Mouse (Mus musculus): ENCODE measurements at regions not wholly inside any gene's neighbourhood (a gene's known extent, or its start where the extent isn't known, plus 50 kb on each side); places are given as distances from the start of the nearest gene placed in this dataset.

- DNase-seq (ENCODE audit: low spot score) (no peak), ATAC-seq (ENCODE audit: low FRiP score, low read depth) (no peak)
- no peaks in the 10 kb centered on the region for H3K4me1 ChIP-seq (ENCODE audit: control insufficient read depth, insufficient read depth, low read length)
- H3K9ac ChIP-seq (ENCODE audit: low read depth, low read length, severe bottlenecking), result no peak overlapping the region
- 95% methylated on average over 1 of the region's 1 CpGs for WGBS
- H3K27ac ChIP-seq (replicated peaks; ENCODE audit: low read depth, low read length), result no peak overlapping the region
- TF ChIP-seq POLR2A (IDR thresholded peaks at IDR 0.05; ENCODE audit: borderline replicate concordance, extremely low read depth, insufficient read depth, insufficient read length), result no peak
- H3K36me3 ChIP-seq (ENCODE audit: control insufficient read depth, insufficient read depth, low read length), result no peaks in the 10 kb centered on the region
- no peak overlapping the region for H3K4me3 ChIP-seq (replicated peaks; ENCODE audit: low read length)
- H3K27me3 ChIP-seq (ENCODE audit: control insufficient read depth, insufficient read depth, low read length), result no peaks in the 10 kb centered on the region
- no peak overlapping the region for H3K4me2 ChIP-seq (replicated peaks; ENCODE audit: low read depth, low read length, severe bottlenecking)
- H3K9me3 ChIP-seq (ENCODE audit: control insufficient read depth, low read length), result peaks cover 5% of the 10 kb centered on the region; the same call in 1 of the 2 replicates
Measured at GRCm38 (mm10) chr5:18153703-18154102, 191.4 kb downstream of the Gnat3 start.

- Histone ChIP-seq H3K36me3 (ENCODE audit: control insufficient read depth, insufficient read depth, low read length) (no peaks in the 10 kb centered on the region), H3K4me1 (ENCODE audit: control insufficient read depth, insufficient read depth, low read length) (no peaks in the 10 kb centered on the region), H3K9me3 (ENCODE audit: control insufficient read depth, low read length) (peaks cover 5% of the 10 kb centered on the region; the same call in 1 of the 2 replicates), H3K27ac (replicated peaks; ENCODE audit: low read depth, low read length) (no peak overlapping the region), H3K27me3 (ENCODE audit: control insufficient read depth, insufficient read depth, low read length) (no peaks in the 10 kb centered on the region), H3K4me2 (replicated peaks; ENCODE audit: low read depth, low read length, severe bottlenecking) (no peak overlapping the region), H3K4me3 (replicated peaks; ENCODE audit: low read length) (no peak overlapping the region), H3K9ac (ENCODE audit: low read depth, low read length, severe bottlenecking) (no peak overlapping the region)
- DNase-seq (ENCODE audit: low spot score) (no peak), ATAC-seq (ENCODE audit: low FRiP score, low read depth) (no peak)
- no peak for TF ChIP-seq POLR2A (IDR thresholded peaks at IDR 0.05; ENCODE audit: borderline replicate concordance, extremely low read depth, insufficient read depth, insufficient read length)
Measured at GRCm38 (mm10) chr5:18163515-18163914, 196.6 kb downstream of the Gnai1 start.

- ATAC-seq (ENCODE audit: low FRiP score, low read depth), result no peak
- no peaks in the 10 kb centered on the region for H3K9me3 ChIP-seq (ENCODE audit: control insufficient read depth, low read length)
- H3K9ac ChIP-seq (ENCODE audit: low read depth, low read length, severe bottlenecking), result no peak overlapping the region
- no peak overlapping the region for H3K27ac ChIP-seq (replicated peaks; ENCODE audit: low read depth, low read length)
- no peak for TF ChIP-seq POLR2A (IDR thresholded peaks at IDR 0.05; ENCODE audit: borderline replicate concordance, extremely low read depth, insufficient read depth, insufficient read length)
- no peak overlapping the region for H3K4me3 ChIP-seq (replicated peaks; ENCODE audit: low read length)
- 67% methylated on average over 3 of the region's 3 CpGs for WGBS
- no peaks in the 10 kb centered on the region for H3K27me3 ChIP-seq (ENCODE audit: control insufficient read depth, insufficient read depth, low read length)
- H3K36me3 ChIP-seq (ENCODE audit: control insufficient read depth, insufficient read depth, low read length), result no peaks in the 10 kb centered on the region
- DNase-seq (ENCODE audit: low spot score), result no peak
- H3K4me1 ChIP-seq (ENCODE audit: control insufficient read depth, insufficient read depth, low read length), result no peaks in the 10 kb centered on the region
- no peak overlapping the region for H3K4me2 ChIP-seq (replicated peaks; ENCODE audit: low read depth, low read length, severe bottlenecking)
Measured at GRCm38 (mm10) chr5:18177810-18178209, 182.3 kb downstream of the Gnai1 start.

- Histone ChIP-seq H3K9me3 (ENCODE audit: control insufficient read depth, low read length) (no peaks in the 10 kb centered on the region), H3K4me1 (ENCODE audit: control insufficient read depth, insufficient read depth, low read length) (no peaks in the 10 kb centered on the region), H3K36me3 (ENCODE audit: control insufficient read depth, insufficient read depth, low read length) (no peaks in the 10 kb centered on the region), H3K9ac (ENCODE audit: low read depth, low read length, severe bottlenecking) (no peak overlapping the region), H3K4me2 (replicated peaks; ENCODE audit: low read depth, low read length, severe bottlenecking) (no peak overlapping the region), H3K4me3 (replicated peaks; ENCODE audit: low read length) (no peak overlapping the region), H3K27ac (replicated peaks; ENCODE audit: low read depth, low read length) (no peak overlapping the region), H3K27me3 (ENCODE audit: control insufficient read depth, insufficient read depth, low read length) (no peaks in the 10 kb centered on the region)
- DNase-seq (ENCODE audit: low spot score) (no peak), ATAC-seq (ENCODE audit: low FRiP score, low read depth) (no peak)
- TF ChIP-seq POLR2A (IDR thresholded peaks at IDR 0.05; ENCODE audit: borderline replicate concordance, extremely low read depth, insufficient read depth, insufficient read length), result no peak
- 76% methylated on average over 4 of the region's 4 CpGs for WGBS
Measured at GRCm38 (mm10) chr5:18211395-18212057, 148.6 kb downstream of the Gnai1 start.
